In the genomic region with DNA sequence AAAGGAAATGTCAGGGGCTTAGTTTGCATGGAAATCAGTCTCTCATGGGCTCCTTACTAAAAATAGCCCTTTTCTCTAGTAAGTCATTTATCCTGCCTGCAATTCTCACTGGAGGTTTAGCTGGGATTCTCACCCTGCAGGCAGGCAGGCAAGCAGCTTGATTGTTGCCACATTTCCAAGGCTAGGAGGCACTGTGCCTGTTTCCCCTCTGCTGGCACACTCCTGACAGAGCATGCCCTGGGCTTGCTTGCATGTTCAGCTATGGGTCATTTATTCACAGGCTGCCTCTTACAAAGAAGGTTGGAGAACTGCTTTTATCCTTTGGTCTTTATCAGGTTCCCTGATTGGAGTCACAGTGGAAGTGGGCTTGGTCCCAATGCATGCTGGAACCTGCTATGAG, we compare ENCODE assay signal across 13 mouse cellular contexts. TPM values are rescaled to one million over a fixed set of nuclear protein-coding genes. Genes with fewer than 3 reads are reported as not detected.
DNase-seq lines count a peak whose midpoint lies in the region; ATAC-seq lines count a peak whose summit lies in the region.
"Had no signal": no experiment of that assay in that cellular context is flagged by ENCODE, and none has a peak within 500 bp of the region (broad histone marks: within the 10 kb centered on the region; RNA-seq: fewer than 3 reads in every experiment).

No protein-coding gene starts in this region.

- H3K4me1 ChIP-seq in forebrain, embryonic 12.5 days, result no peaks in the 10 kb centered on the region
- no peaks in the 10 kb centered on the region for H3K4me1 ChIP-seq in forebrain, embryonic 10.5 days
- peaks cover 12% of the 10 kb centered on the region for H3K4me1 ChIP-seq in forebrain, embryonic 16.5 days (replicated peaks; ENCODE audit: control insufficient read depth, insufficient read depth, low read length)
- peaks cover 11% of the 10 kb centered on the region; the same call in 1 of the 2 replicates for H3K4me1 ChIP-seq in midbrain, embryonic 13.5 days (replicated peaks)
- H3K4me1 ChIP-seq: lung, embryonic 15.5 days had no signal

- no peaks in the 10 kb centered on the region for H3K9me3 ChIP-seq in forebrain, embryonic 12.5 days
- H3K9me3 ChIP-seq in forebrain, embryonic 10.5 days, result no peaks in the 10 kb centered on the region
- H3K9me3 ChIP-seq in forebrain, embryonic 16.5 days (ENCODE audit: control insufficient read depth, low read length), result no peaks in the 10 kb centered on the region
- H3K9me3 ChIP-seq in midbrain, embryonic 13.5 days, result no peaks in the 10 kb centered on the region
- H3K9me3 ChIP-seq: lung, embryonic 15.5 days had no signal

- no peaks in the 10 kb centered on the region for H3K27me3 ChIP-seq in forebrain, embryonic 12.5 days
- H3K27me3 ChIP-seq in forebrain, embryonic 10.5 days (ENCODE audit: poor library complexity, severe bottlenecking), result no peaks in the 10 kb centered on the region
- H3K27me3 ChIP-seq in forebrain, embryonic 16.5 days (replicated peaks; ENCODE audit: control insufficient read depth, insufficient read depth, low read length), result no peaks in the 10 kb centered on the region
- H3K27me3 ChIP-seq in midbrain, embryonic 13.5 days, result no peaks in the 10 kb centered on the region
- H3K27me3 ChIP-seq: lung, embryonic 15.5 days had no signal

- no peak for DNase-seq in forebrain, embryonic 10.5 days (ENCODE audit: extremely low spot score, low spot score)
- DNase-seq in kidney, adult 9 months, result peak; percentile 21
- DNase-seq in kidney, adult 18-20 months, result no peak
- no peak for DNase-seq in adipocyte (ENCODE audit: low spot score)
- no peak for DNase-seq in thymus, adult 18-20 months
- DNase-seq: cerebellum, postnatal 36 days; heart, adult 2 months; right cerebral cortex, adult 18-20 months had no signal

- no peak overlapping the region for H3K4me2 ChIP-seq in forebrain, embryonic 12.5 days
- H3K4me2 ChIP-seq in forebrain, embryonic 16.5 days (ENCODE audit: low read length), result no peak overlapping the region
- H3K4me2 ChIP-seq in midbrain, embryonic 13.5 days (replicated peaks), result no peak overlapping the region
- H3K4me2 ChIP-seq: lung, embryonic 15.5 days had no signal

- H3K4me3 ChIP-seq in forebrain, embryonic 12.5 days (replicated peaks), result no peak overlapping the region
- H3K4me3 ChIP-seq in forebrain, embryonic 10.5 days, result no peak overlapping the region
- H3K4me3 ChIP-seq in forebrain, embryonic 16.5 days (replicated peaks; ENCODE audit: low read length), result no peak overlapping the region
- no peak overlapping the region for H3K4me3 ChIP-seq in midbrain, embryonic 13.5 days (replicated peaks)
- H3K4me3 ChIP-seq: heart, adult 2 months; lung, embryonic 15.5 days; myocyte had no signal

- 0 out of 2 replicates have a peak overlapping the region, but pooled peaks have one; percentile 42 for H3K27ac ChIP-seq in forebrain, embryonic 12.5 days
- no peak overlapping the region for H3K27ac ChIP-seq in forebrain, embryonic 10.5 days
- peak overlapping the region; percentile 4; the same call in 1 of the 2 replicates for H3K27ac ChIP-seq in forebrain, embryonic 16.5 days (ENCODE audit: low read length)
- peak overlapping the region; percentile 55 for H3K27ac ChIP-seq in midbrain, embryonic 13.5 days
- H3K27ac ChIP-seq: heart, adult 2 months; lung, embryonic 15.5 days had no signal

- no peak for ATAC-seq in forebrain, embryonic 12.5 days (ENCODE audit: low FRiP score)
- 0 out of 2 replicates have a peak, but pooled peaks have one; percentile 46 for ATAC-seq in forebrain, embryonic 16.5 days
- peak; percentile 65 for ATAC-seq in midbrain, embryonic 13.5 days

- H3K36me3 ChIP-seq in forebrain, embryonic 12.5 days (replicated peaks), result 0 out of 2 replicates have a peak, but pooled peaks cover 8% of the 10 kb centered on the region
- peaks cover 72% of the 10 kb centered on the region for H3K36me3 ChIP-seq in forebrain, embryonic 10.5 days (replicated peaks)
- no peaks in the 10 kb centered on the region for H3K36me3 ChIP-seq in forebrain, embryonic 16.5 days (ENCODE audit: control insufficient read depth, insufficient read depth)
- 0 out of 2 replicates have a peak, but pooled peaks cover 3% of the 10 kb centered on the region for H3K36me3 ChIP-seq in midbrain, embryonic 13.5 days

- no peak overlapping the region for H3K9ac ChIP-seq in forebrain, embryonic 12.5 days
- no peak overlapping the region for H3K9ac ChIP-seq in forebrain, embryonic 16.5 days (replicated peaks; ENCODE audit: low read depth, low read length)
- H3K9ac ChIP-seq in midbrain, embryonic 13.5 days (replicated peaks), result no peak overlapping the region
- H3K9ac ChIP-seq: lung, embryonic 15.5 days had no signal

RNA-seq across cellular contexts. Expression of a gene that starts 27.5 kb away (rescaled TPM):
- polyA plus RNA-seq in forebrain, embryonic 12.5 days (2016; fragmentation: Nextera tagmentation; extraction: Ambion mirVana), result 14.1 and 15.4 TPM in 2 replicates
- polyA plus RNA-seq in forebrain, embryonic 10.5 days (2016; fragmentation: Nextera tagmentation; extraction: Ambion mirVana), result 20.1 and 22.3 TPM in 2 replicates
- polyA plus RNA-seq in forebrain, embryonic 16.5 days (2015; fragmentation: Nextera tagmentation; extraction: Ambion mirVana), result 6.4 and 7.2 TPM in 2 replicates
- polyA plus RNA-seq in midbrain, embryonic 13.5 days (2015; fragmentation: Nextera tagmentation; extraction: Ambion mirVana), result 6.2 and 7.5 TPM in 2 replicates

RNA-seq across cellular contexts. Expression of a gene that starts 29.1 kb away (rescaled TPM):
- 23.4 and 24.2 TPM in 2 replicates for polyA plus RNA-seq in forebrain, embryonic 12.5 days (2016; fragmentation: Nextera tagmentation; extraction: Ambion mirVana)
- 28.8 and 31.5 TPM in 2 replicates for polyA plus RNA-seq in forebrain, embryonic 10.5 days (2016; fragmentation: Nextera tagmentation; extraction: Ambion mirVana)
- polyA plus RNA-seq in forebrain, embryonic 16.5 days (2015; fragmentation: Nextera tagmentation; extraction: Ambion mirVana), result 6.2 and 7.0 TPM in 2 replicates
- polyA plus RNA-seq in midbrain, embryonic 13.5 days (2015; fragmentation: Nextera tagmentation; extraction: Ambion mirVana), result 7.4 and 8.9 TPM in 2 replicates
